12 mouse cellular contexts compared by ENCODE assay signal in genomic region chr14:49313376-49313775, GRCm38 (mm10).
"Had no signal": no experiment of that assay in that cellular context is flagged by ENCODE, and none has a peak within 500 bp of the region (broad histone marks: within the 10 kb centered on the region; RNA-seq: fewer than 3 reads in every experiment).

No protein-coding gene starts in this region.

- H3K4me3 ChIP-seq: layer of hippocampus, adult 2 months; limb, embryonic 12.5 days; liver, embryonic 13.5 days; stomach, embryonic 15.5 days had no signal

- ATAC-seq: liver, postnatal 0 days; lung, postnatal 0 days; midbrain, embryonic 16.5 days had no signal

- DNase-seq: kidney, postnatal 10 days; liver; liver, embryonic 13.5 days; liver, postnatal 0 days; lung, postnatal 36 days; spleen, adult 18-20 months; thymus, postnatal 36 days had no signal

- H3K9me3 ChIP-seq: limb, embryonic 12.5 days; liver, embryonic 13.5 days; stomach, embryonic 15.5 days had no signal

- H3K4me1 ChIP-seq: limb, embryonic 12.5 days; liver, embryonic 13.5 days had no signal

- H3K4me2 ChIP-seq: limb, embryonic 12.5 days; liver, embryonic 13.5 days; stomach, embryonic 15.5 days had no signal

- H3K9ac ChIP-seq: limb, embryonic 12.5 days; liver, embryonic 13.5 days; liver, postnatal 0 days; stomach, embryonic 15.5 days had no signal

- H3K27me3 ChIP-seq: limb, embryonic 12.5 days; liver, embryonic 13.5 days; stomach, embryonic 15.5 days had no signal

- H3K27ac ChIP-seq: layer of hippocampus, adult 2 months; limb, embryonic 12.5 days; liver, embryonic 13.5 days; stomach, embryonic 15.5 days had no signal

- H3K36me3 ChIP-seq: limb, embryonic 12.5 days; liver, embryonic 13.5 days; stomach, embryonic 15.5 days had no signal
